Mouse (Mus musculus) small intestine, adult 2 months (tissue): Measurements from ENCODE around the gene She.

Experiments used
- CTCF ChIP-seq: fragments of 200-500 bp; IDR thresholded peaks from 2 replicates; pipeline ENCODE4 v1.5.1; 2012; ENCODE audit warnings: low read depth, mild to moderate bottlenecking, control low read depth, inconsistent platforms, low read length, moderate library complexity, mixed read lengths; ENCODE audit not compliant: insufficient replicate concordance, insufficient read length; ENCODE audit errors: extremely low read depth
- POLR2A ChIP-seq: fragments of 200-500 bp; IDR thresholded peaks from 2 replicates; pipeline ENCODE4 v1.6.1; 2012; ENCODE audit warnings: low read depth, mild to moderate bottlenecking, control low read depth, inconsistent platforms, low read length, moderate library complexity

DNA sequence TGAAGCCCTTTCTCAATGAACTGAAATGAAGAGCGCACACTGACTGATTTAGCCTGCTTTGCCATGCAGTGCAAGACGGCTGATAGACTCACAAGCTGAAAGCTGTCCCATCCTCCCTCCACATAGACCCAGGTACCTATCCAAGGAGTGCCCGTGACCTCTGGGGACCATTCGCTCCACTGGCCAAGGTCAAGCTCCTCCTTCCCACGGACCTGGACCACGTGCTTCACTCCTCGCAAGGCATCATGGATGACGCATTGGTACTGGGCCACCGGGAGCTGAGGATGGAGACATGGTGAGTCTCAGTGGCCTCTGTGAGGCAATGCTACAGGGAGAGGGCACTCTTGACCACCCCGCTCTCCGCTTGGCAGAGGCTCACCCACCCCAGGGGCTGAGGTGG, 54.6 kb downstream of the She start:
- TF ChIP-seq CTCF: no peak
- TF ChIP-seq POLR2A: no peak
